Mouse (Mus musculus): ENCODE measurements around the gene Gata2.

Gata2 gene

DNA sequence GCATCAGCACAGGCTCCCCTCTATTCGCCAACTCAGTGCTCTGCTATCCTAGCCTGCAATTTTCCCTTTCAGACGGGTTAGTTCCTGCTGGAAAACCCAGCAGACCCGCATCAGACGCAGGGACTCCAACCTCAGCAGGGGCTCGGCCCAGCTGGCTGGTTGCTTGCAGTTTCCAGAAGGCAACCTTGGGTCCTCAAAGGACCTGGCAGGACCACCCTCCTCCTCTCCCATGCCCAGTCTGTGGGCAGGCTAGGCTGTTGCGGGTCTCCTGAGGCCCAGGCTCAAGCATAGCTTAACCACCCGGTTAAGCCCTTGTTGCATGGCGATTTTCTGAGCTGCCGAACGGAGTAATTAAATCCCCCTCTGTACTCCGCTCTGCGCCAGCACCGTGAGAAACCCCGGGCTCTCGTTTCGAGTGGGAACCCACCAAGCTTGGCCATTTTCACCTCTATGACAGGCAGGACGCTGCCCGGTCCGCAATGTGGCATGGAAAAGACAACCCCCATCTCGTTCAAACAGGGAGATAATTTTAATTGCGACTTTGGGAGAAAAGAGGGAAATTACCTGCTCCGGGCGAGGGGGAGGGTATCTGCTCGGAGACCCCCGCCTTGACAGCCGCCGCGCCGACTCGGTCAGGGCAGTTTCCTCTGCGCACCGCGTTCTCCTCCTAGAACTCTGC is 2.5 kb downstream of the Gata2 start:
- DNase-seq: no peak

DNA sequence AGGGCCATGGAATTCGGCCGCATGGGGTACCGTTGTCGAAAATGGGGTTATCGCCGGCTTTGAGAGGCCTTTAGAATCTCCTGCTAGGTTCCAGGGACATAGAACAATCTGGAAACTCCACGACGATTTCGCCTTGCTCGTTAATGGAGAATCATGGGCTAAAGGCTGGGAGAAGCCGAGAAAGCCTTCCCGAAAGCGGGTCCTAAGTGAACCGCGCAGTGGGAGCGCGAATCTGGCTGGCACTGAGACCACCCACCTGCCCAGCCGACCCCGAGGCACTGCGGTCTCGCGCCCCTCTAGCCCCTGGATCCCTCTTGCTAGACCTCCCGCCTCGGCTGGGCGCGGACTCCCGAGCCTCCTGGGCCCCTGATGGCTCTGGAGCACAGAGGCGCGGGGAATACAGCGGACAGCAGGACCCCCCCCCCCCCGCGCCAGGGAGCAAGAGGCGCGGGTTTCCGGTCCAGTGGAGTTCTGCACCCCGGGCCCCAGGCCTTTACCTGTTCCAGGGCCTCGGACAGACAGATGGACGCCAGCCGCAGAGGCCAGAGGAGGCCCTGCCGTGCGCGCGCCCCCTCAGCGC is 3.1 kb downstream of the Gata2 start:
- no peak for DNase-seq

DNA sequence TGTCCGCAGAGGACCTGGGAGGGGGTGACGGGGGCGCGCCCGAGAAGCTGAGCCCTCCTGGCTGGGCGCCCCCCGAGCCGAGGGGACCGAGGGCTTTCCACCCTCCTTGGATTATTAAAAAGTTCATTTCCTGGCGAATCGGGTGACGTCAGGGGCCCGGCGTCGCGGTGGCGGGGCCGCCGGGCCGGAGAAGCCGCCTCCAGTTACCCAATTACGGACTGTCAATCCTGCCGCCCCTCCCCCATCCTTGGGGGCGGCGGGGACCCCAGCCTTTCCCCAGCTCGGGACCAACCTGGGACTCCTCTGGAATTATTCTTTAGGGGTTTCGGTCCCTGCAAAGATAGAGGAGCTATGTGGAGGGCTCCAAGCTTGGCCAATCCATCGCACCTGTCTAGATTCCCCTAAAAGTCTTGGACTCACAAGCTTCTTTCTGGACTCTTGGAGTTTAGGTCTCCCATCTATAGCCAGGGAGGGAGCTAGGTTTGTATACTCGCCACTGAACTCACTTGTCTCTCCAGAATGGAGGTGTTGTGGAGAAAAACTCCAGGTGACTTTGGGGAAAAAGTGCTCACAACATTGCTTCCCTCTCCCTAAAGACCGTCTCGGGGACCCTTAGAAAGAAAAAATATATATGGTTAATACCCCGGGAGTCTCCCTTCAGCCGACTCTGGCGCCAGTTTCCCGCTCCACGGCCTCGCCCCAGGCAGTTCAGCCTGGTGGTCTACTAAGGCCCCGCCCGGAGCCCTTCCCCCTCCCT is 3.8 kb downstream of the Gata2 start:
- no peak for DNase-seq

DNA sequence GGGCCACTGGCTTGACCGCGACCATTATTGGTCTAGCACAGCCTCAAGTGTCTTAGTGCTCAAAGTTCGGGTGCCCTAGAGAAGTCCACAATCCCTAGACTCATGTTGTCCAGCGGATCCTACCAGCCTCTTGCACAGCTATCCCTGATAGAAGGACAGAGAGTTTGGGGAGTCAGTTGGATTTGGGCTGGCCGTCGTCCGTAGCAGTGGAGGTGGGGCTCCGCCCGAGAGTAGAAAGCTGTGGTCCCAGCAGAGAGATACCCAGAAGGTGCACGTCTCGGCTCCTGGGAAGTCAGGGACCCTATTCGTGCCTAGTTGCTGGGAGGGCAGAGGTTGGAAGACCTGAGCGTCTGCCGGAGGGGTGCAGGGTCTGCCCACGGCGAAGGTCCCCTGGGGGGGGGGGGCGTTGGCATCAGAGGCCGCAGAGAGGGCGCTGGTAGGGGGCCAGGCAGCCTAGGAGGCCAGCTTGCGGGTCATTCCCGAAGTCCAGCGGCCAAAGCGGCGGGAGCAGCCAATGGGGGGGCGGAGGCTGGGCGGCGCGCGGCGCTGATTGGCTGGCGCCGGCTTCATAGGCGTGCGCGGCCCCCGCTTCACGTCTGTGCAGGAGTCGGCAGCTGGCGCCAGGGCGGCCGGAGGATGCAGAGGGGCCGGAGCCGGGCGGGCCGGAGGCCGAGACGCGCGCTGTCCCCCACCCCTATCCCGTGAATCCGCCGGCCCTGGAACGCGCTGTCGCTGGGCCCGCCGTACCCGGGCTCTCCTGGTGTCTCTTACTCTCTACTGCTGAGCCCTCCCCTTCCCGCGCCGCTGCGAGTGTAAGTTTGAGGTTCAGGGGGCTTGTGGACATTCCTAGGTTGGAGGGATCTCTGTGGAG is 4.6 kb downstream of the Gata2 start:
- no peak for DNase-seq

DNA sequence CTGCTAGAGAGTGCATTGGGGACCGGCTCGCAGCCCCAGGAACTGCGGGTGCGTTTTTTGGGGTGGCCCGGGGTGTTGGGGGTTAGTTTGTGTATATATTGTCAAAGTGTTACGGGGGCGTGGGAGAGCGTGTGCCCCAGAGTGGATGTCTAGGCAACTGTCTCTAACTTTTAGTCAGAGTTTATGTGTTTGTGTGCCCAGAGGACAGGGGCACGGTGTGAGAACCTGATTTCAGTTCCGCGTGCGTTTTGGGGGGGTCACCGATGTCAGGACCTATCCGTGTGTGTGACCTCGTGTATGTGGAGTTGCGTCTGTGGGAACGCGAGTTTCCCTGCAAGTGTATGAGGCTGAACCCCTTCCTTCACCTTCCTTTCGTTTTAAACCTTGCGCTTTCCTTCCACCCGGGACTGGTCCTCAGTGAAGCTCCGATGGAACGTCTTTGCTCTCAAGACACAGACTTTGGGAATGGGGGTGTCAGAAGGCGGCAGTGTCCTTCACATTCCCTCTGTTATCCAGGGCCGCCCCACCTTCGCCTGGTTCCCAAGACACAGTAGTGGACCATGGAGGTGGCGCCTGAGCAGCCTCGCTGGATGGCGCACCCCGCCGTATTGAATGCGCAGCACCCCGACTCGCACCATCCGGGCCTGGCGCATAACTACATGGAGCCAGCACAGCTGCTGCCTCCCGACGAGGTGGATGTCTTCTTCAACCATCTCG is 5.5 kb downstream of the Gata2 start:
- DNase-seq: no peak

DNA sequence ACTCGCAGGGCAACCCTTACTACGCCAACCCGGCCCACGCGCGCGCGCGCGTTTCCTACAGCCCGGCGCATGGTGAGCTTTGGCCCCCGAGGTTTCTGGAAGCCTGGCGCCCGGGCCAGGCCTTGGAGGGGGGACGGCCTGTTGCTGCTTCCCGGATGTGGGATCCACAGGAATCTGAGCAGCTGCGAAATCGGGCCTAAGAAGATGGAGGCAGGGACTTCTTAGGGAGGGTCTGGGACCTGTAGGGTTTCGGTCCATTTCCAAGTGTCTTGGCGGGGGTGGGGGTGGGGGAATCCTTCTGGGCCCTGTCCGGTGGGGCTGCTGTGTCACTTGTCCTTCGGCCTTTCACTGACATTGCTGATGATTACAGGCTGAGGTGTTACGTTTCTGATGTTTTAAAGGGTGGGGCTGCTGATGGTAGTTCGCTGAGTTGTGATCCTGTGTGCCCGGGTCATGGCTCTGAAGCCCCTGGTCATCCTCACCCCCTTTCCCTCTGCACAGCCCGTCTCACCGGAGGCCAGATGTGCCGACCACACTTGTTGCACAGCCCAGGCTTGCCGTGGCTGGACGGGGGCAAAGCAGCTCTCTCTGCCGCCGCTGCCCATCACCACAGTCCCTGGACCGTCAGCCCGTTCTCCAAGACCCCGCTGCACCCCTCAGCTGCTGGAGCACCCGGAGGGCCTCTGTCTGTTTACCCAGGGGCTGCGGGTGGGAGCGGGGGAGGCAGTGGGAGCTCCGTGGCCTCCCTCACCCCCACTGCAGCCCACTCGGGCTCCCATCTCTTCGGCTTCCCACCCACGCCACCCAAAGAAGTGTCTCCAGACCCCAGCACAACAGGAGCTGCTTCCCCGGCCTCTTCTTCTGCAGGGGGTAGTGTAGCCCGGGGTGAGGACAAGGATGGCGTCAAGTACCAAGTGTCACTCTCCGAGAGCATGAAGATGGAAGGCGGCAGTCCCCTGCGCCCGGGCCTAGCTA is 6.3 kb downstream of the Gata2 start:
- no peak for DNase-seq

DNA sequence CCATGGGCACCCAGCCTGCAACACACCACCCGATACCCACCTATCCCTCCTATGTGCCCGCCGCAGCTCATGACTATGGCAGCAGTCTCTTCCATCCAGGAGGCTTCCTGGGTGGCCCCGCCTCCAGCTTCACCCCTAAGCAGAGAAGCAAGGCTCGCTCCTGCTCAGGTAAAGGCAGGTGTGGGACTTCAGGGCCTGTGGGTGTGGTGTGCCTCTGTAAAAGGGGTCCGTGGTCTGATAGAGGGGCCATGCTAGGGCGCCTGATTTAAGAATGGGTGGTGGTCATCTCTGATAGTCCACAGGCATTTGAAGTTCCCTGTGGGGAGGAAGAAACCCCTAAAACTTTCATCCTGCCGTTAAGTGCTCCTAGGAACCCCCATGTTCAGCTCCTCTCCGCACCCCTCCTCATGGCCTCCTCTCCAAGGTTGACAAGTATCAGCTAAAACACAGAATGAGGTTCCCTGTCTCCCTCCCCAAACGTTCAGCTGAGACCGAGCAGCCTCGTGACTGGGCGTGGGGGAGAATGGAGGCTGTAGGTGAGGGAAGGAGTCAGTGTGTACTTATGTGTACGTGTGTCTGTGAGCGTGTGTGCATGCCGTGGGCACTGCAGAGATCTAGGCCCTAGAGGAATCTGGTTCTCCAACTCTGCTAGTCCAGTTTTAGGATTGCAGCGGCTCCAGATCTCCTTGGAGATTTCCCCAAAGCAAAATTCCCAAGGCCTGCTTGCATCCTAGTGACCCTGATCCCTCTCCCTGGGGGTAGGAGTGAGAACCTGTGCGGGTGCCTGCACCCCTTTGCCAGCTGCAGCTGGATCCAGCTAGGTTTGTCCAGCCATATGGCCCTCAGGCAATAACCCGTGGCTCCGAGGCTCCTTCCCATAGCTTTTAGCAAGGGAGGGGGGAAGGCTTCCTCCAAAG is 7.3 kb downstream of the Gata2 start:
- no peak for DNase-seq

DNA sequence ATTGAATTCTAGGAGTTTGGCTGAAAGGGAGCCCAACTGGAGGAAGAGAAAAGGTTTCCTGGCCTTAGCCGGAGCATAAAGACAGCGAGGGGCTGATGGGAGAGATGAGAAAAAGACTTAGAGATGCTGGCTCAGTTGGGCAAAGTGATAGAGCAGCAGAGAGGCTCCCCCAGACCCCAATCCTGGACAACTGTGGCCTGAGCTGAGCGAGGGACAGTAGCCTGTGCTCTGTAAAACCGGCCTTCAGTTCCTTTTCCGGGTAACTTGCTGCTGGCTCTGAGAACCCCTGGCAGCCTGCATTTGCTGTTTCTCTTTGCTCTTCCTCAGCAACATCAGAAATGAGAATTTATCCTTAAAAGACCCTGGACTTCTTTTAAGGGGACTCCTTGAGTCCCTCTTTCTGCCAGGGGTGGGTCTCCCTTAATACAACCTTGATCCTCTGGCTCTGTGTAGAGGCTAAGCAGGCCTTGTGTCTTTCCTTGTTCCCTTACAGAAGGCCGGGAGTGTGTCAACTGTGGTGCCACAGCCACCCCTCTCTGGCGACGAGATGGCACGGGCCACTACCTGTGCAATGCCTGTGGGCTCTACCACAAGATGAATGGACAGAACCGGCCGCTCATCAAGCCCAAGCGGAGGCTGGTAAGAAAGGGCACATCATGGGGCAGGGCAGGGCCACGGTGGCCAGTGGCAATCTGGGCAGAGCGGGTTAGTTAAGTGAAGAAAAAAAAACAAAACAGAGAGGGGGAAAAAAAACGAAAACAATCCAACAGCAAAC is 8.4 kb downstream of the Gata2 start:
- no peak for DNase-seq

DNA sequence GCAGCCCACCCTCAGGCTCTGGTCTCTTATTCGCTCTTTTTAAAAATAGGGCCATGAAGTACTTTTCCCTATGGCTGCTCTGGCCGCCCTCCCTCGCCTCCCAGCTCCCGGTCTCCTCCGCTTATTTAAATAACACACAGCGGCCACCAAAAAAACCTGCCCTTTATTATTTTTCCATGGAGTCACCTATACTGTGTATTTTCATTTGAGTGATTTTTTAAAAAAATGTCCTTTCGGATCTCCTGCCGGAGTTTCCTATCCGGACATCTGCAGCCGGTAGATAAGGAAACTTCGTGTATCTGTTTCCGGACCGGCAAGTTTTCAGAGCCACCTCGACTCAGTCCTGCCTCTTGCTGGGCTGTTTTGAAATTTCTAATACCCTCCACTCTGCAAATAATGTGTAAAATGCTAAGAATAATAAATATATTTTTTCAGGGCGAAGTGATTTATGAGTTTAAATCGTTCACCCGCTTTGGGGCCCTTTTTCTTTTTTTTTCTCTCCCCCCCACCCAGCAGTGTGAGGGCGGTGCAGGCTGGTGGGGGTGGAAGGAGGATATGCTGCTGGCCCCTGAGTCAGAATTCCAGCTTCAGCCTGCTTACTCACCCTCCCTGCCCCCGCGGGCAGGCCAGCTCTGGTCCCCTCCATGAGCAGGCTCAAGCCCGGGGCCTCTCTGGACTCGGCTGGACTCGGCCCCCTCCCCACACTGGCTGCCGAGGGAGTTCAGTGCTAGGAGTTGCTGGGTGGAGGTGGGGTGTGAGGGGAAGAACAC is 9.4 kb downstream of the Gata2 start:
- DNase-seq: no peak

DNA sequence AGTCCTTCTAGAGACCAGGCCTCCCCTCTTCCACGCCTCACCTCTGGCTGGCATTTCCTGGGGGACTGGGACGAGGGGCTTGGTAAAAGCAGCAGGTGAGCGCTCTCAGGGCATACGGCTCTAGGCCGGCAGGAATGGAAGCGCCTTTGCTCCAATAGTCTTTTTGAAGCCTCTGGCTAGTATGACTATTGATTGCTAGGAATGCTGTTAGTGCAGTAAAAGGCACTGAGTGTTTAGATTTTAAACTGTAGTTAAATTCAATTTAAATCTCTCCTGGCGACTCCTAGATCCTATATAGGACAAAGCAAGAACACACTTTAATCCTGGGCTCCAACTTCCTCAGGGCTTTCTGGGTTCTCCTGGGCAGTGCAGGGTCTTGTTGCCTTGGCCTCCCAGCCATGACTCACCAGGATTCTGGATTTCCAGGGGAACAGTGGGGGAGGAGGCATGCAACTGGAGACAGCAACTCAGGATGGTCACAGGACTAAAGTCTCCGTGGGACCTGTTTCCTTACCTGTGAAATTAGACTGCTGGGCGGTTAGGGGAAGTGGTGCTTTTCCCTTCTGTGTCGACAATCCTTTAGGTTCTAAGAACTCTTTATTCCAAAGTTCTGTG is 10.2 kb downstream of the Gata2 start:
- DNase-seq: no peak

DNA sequence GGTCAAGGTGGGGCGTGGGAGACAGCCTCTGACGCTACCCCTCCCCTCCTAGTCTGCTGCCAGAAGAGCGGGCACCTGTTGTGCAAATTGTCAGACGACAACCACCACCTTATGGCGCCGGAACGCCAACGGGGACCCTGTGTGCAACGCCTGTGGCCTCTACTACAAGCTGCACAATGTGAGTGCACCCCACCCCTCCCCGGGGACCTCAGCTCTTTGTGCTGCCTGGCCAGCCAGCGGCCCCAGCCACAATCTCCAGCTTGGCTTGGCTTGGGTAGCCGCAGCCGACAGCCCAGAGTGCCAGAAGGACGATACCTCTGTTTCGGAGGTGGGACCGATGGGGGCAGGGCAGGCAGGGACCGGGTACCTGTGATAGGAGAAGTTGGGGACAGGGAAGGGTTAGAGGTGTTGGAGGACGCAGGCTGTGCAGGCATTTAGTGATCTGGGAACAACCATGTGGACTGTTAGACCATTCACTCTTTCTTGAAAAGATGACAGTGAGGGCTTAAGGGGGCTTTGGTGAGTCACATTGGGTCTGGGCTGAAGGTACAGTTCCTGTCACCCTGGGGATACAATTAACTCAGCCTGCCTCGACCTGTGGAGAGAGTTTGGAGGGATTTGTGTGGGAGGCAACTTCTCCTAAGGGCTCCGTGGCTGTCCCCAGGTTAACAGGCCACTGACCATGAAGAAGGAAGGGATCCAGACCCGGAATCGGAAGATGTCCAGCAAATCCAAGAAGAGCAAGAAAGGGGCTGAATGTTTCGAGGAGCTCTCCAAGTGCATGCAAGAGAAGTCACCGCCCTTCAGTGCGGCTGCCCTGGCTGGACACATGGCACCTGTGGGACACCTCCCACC is 11.1 kb downstream of the Gata2 start:
- DNase-seq: no peak

DNA sequence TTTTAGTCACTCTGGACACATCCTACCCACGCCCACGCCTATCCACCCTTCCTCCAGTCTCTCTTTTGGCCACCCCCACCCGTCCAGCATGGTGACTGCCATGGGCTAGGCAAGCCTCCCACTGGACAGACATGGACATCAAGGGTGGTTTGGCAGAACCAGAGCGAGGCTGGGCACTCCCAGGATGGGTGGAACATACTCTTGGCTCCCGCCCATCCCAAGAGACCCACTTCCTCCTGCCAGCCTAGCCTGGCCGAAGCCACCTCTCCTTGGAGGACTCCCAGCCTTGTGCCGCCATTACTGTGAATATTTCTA is 11.7 kb downstream of the Gata2 start:
- DNase-seq: no peak

DNA sequence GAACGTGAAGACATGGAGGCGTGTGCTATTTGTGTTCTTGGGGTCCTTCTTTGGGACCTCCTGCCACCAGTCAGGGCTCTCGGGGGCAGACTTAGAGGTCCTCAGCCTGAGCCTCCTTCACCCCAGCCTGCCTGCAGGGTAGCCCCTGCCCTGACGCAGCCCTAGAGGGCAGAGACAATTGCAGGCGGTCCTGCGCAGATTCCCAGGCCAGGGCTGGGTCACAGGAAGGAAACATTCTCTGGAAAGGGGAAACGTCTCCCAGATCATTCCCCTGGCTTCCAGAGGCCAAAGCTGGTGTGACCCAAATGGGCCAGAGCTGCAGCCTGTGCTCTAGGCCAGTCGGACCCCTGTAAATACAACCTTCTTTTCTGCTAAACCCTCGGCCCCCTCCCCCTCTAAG is 12.2 kb downstream of the Gata2 start:
- no peak for DNase-seq

DNA sequence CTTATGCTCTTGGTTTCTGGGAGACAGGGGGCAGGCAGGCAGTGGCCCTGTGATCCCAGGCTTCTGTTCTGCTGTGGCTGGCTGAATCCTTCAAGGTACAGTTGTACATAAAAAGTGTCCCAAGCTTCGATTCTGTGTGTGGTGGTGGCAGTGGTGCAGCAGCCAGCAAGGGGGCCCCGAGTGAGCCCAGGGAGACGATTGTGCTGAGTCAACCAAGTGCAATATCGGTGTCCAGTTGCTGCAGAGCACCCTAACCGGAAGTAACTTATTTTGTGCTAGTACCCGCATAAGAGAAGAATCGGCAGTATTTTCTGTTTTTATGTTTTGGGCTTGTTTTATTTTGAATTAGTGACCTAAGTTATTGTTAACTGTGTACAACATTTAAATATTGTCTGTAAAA is 12.9 kb downstream of the Gata2 start:
- no peak for DNase-seq

DNA sequence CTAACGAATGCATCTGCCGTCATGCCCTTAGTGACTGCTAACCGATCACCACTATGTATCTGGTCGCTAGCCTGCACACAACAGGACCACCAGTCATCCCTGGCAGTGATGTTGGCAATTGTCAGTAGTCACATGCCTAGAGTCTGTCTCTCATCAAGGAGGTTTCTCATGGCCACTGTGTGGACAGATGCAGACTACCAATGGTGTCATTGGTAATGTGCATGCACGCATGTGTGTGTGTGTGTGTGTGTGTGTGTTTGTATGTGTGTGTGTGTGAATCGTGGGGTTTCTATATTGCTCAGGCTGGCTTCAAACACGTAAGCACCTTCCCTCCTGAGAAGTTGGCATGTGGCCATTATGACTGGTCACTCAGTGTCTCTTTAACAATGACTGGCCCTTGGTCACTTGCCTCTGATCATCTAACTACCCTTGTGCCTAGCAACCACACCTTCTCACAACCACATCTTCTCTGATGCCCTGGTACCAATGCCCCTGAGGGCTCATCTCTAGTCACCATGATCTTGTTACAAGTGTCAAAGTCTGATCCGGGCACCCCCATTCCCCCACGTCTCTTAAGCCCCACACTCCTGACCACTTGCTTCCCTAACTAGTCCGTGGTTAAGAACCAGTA is 13.8 kb downstream of the Gata2 start:
- DNase-seq: no peak

DNA sequence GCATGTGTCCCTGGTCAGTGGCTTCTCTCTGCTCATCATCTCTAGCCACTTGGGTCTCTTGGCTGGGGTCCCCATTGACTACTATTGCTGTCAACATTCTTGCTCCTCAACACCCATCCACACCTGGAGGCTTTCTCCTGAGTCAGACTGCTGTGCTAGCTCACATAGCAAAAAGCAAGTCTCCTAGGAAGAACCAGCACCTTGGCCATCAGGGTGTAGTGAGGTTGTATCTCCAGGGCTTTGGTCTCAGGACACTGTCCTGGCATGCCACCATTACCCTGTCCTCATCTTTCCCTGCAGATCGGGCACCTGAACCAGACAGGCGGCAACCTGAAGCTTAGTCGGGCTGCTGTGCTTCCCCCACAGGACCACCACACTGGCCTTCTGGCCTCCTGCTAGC is 14.6 kb downstream of the Gata2 start:
- no peak for DNase-seq

DNA sequence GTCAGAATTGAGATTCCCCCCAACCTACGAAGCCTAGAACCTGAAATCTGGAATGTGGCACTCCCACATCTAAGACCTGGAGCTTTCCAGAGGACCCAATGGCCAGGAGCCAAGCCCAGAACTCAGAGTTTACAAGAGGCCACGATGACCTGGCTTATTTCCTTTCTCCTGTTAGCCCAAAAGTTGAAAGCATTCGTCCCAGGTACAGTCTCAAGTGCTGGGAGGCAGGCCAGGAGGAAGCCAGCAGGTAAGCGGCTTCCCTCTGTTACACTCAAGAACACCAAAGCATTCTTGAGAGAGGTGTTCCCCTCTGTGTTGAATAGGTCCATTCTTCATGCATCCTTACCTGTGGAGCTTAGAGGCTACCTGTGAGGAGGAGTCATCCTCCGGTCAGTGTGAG is 15.8 kb downstream of the Gata2 start:
- no peak for DNase-seq
